Mouse (Mus musculus) intestine, embryonic 16.5 days (tissue): ENCODE results near the gene Cacna1e. TPM values are rescaled to one million over a fixed set of nuclear protein-coding genes. Genes with fewer than 3 reads are reported as not detected.

Source experiments
- ATAC-seq: fragments of 200-750 bp; cut with Nextera tagmentation; 2 replicates; pipeline ENCODE4 v1.8.0; 2017; ENCODE audit warnings: moderate TSS enrichment, moderate library complexity
- H3K27ac ChIP-seq: fragments of 300-500 bp; sonication (generic); 2 replicates; pipeline ENCODE4 v1.5.1; 2014; ENCODE audit warnings: mild to moderate bottlenecking, low read length
- H3K27me3 ChIP-seq: fragments of 300-500 bp; sonication (generic); replicated peaks from 2 replicates; pipeline ENCODE4 v1.6.1; 2014; ENCODE audit warnings: low read length, control low read depth, mixed read lengths; ENCODE audit not compliant: control insufficient read depth, insufficient read depth
- H3K36me3 ChIP-seq: fragments of 300-500 bp; sonication (generic); 2 replicates; pipeline ENCODE4 v1.6.1; 2014; ENCODE audit warnings: low read length, control low read depth; ENCODE audit not compliant: control insufficient read depth, insufficient read depth
- H3K4me1 ChIP-seq: fragments of 300-500 bp; sonication (generic); 2 replicates; pipeline ENCODE4 v1.6.1; 2014; ENCODE audit warnings: low read length, control low read depth, mixed read lengths; ENCODE audit not compliant: control insufficient read depth, insufficient read depth
- H3K4me2 ChIP-seq: fragments of 300-500 bp; sonication (generic); 2 replicates; pipeline ENCODE4 v1.6.1; 2014; ENCODE audit warnings: low read depth, low read length, control low read depth
- H3K4me3 ChIP-seq: fragments of 300-500 bp; sonication (generic); 2 replicates; pipeline ENCODE4 v1.5.1; 2014; ENCODE audit warnings: mild to moderate bottlenecking, low read length
- H3K9ac ChIP-seq: fragments of 300-500 bp; sonication (generic); 2 replicates; pipeline ENCODE4 v1.6.1; 2014; ENCODE audit warnings: low read depth, low read length
- H3K9me3 ChIP-seq: fragments of 300-500 bp; sonication (generic); 2 replicates; pipeline ENCODE4 v1.6.1; 2016; ENCODE audit warnings: low read length, control low read depth; ENCODE audit not compliant: control insufficient read depth
- WGBS: fragments of 180-500 bp; shearing (Covaris S2); extraction: QIAGEN DNeasy Blood & Tissue Kit; methylation state at CpG from one replicate; pipeline ENCODE4 v1.1.7; 2014; 5-methylcytosine and 5-hydroxymethylcytosine counted together
- polyA plus RNA-seq: library from polyadenylated mRNA; unstranded; fragments of >200 nt; fragmentation: Nextera tagmentation; extraction: Ambion mirVana; gene quantifications from 2 replicates; pipeline ENCODE4 v1.2.1, GENCODE M21; 2015

Cacna1e gene
- polyA plus RNA-seq, 1 experiment from 2014 or later, result 1.3 TPM

DNA sequence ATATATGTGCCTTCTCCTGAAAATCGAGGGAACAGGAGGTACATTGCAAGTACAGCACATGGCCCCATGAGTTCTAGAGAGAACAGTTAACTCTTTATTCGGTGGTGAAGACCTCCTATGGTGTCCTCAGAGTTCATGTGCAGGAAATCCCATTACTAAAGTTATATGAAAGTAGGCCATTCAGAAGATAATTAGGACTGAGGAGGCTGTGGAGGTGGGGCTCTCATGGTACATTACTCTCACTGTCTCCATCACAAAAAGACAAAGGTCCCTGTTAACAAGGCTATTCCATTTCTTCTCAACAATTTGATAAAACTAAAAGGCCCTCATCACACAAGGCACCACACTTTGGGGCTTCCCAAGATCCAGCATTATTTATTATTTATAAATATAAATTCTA lies 475.2 kb downstream of the Cacna1e start:
- WGBS, result 78% methylated on average over 2 of the region's 2 CpGs
- H3K27ac ChIP-seq, result no peak overlapping the region

DNA sequence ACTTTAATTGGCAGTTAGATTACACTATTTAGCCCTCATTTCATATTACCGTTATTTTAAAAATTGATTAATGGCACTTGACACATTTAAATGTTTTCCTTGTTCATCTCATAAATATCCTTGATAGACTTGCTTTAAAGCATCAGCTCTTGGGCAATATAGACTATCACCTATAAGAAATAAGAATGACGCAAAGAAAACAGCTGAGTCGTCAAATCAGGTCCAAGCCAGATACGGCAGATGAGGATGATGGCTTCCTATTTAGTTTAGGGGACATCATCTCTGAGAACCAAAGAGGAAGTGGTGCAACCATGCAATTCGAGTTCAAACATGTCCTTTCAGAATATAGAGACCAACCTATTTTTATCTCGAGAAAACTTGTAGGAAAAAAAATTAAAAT lies 492.3 kb downstream of the Cacna1e start:
- Histone ChIP-seq H3K27ac (no peak overlapping the region), H3K4me3 (no peak overlapping the region), H3K4me2 (no peak overlapping the region), H3K9me3 (no peaks in the 10 kb centered on the region), H3K9ac (no peak overlapping the region), H3K4me1 (no peaks in the 10 kb centered on the region), H3K36me3 (no peaks in the 10 kb centered on the region), H3K27me3 (no peaks in the 10 kb centered on the region)
- 89% methylated on average over 6 of the region's 6 CpGs for WGBS
- ATAC-seq, result no peak

More for the DNA sequence above, 475.2 kb downstream of the Cacna1e start:
- Histone ChIP-seq H3K9me3 (no peaks in the 10 kb centered on the region), H3K27me3 (no peaks in the 10 kb centered on the region), H3K36me3 (no peaks in the 10 kb centered on the region), H3K4me3 (no peak overlapping the region), H3K4me1 (no peaks in the 10 kb centered on the region), H3K9ac (no peak overlapping the region), H3K4me2 (no peak overlapping the region)
- no peak for ATAC-seq

Other genes with a start within 250 kb of the Cacna1e start
- gene Ier5, start 215.1 kb upstream of the Cacna1e start, polyA plus RNA-seq, result 2.0 and 2.6 TPM in 2 replicates